Mouse (Mus musculus): ENCODE results near the gene Ranbp3. TPM values are rescaled to one million over a fixed set of nuclear protein-coding genes. Genes with fewer than 3 reads are reported as not detected.

The Ranbp3 gene
- total and polyA plus RNA-seq, 3 experiments = 54.7 to 142 (median 70.5) TPM

DNA sequence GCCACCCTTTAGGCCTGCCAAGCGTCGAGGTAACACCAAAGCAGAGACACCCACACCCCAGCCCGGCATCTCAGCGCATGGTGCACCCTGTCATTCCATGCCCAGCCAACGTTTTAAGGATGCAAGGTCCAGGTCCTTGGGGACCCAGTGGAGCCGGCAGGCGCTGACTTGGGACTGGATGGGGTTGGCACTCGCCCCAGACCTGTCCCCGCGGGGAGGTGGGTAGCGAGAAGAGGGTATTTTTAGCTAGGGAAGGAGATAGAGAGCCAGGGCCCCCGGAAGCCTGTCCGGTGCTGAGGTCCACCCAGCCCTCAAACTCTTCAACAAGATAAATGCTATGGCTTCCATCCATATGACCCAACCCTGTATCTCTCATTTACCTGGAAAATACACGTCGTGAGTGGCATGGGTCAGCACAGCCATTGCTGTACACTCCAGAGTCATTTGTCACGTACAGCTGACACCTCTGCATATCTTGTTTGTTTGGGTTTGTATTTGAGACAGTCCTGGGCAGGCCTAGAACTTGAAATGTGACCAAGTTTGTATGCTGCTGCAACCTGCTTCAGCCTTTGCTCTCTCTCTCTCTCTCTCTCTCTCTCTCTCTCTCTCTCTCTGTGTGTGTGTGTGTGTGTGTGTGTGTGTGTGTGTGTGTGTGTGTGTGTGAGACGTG, 67.2 kb downstream of the Ranbp3 start:
- DNase-seq (ENCODE audit: low spot score) (no peak), ATAC-seq (ENCODE audit: extremely low read depth, insufficient number of reproducible peaks, low FRiP score, poor library complexity, severe bottlenecking) (no peak)
- Histone ChIP-seq H3K36me3 (replicated peaks) (no peaks in the 10 kb centered on the region), H3K9me3 (replicated peaks) (peaks cover 3% of the 10 kb centered on the region), H3K27me3 (ENCODE audit: insufficient read depth, low read length) (peaks cover 72% of the 10 kb centered on the region), H3K4me3 (ENCODE audit: low read depth, low read length) (no peak overlapping the region), H3K4me1 (ENCODE audit: insufficient read depth, low read depth, low read length) (peaks cover 7% of the 10 kb centered on the region; the same call in 1 of the 2 replicates)
- TF ChIP-seq GATA1 (IDR thresholded peaks at IDR 0.05; ENCODE audit: borderline replicate concordance, low read length) (no peak), CTCF (IDR thresholded peaks at IDR 0.05; ENCODE audit: low read depth, low read length) (no peak), POLR2AphosphoS5 (IDR thresholded peaks at IDR 0.05; ENCODE audit: insufficient replicate concordance, low read depth, low read length) (no peak), TAL1 (conservative IDR thresholded peaks at IDR 0.05; ENCODE audit: low read depth, low read length) (no peak), GATA2 (IDR thresholded peaks at IDR 0.05; ENCODE audit: borderline replicate concordance, low read depth, low read length) (no peak)

DNA sequence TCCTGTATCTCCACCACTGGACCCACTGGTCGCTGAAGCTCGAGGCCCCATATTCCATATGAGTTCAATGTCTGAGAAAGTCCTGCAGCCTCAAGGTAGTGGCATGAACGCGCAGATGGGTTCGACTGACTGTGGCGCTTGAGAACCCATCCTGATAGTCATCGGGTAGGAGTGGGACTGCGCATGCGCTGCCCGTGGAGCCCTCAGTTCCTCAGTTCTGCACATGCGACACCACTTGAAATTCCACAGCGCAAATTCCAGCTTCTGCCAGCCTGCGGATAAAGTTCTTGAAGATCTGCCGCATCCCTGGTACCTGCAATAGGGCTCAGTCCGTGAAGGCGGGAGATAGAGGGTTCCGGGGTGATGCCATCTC, 67.7 kb downstream of the Ranbp3 start:
- no peak overlapping the region for H3K4me3 ChIP-seq (ENCODE audit: low read depth, low read length)
- ATAC-seq (ENCODE audit: extremely low read depth, insufficient number of reproducible peaks, low FRiP score, poor library complexity, severe bottlenecking) (no peak), DNase-seq (ENCODE audit: low spot score) (no peak)
- peaks cover 71% of the 10 kb centered on the region for H3K27me3 ChIP-seq (ENCODE audit: insufficient read depth, low read length)
- no peak for TF ChIP-seq TAL1 (conservative IDR thresholded peaks at IDR 0.05; ENCODE audit: low read depth, low read length)
- no peak for TF ChIP-seq GATA1 (IDR thresholded peaks at IDR 0.05; ENCODE audit: borderline replicate concordance, low read length)
- no peak for TF ChIP-seq POLR2AphosphoS5 (IDR thresholded peaks at IDR 0.05; ENCODE audit: insufficient replicate concordance, low read depth, low read length)
- no peak for TF ChIP-seq CTCF (IDR thresholded peaks at IDR 0.05; ENCODE audit: low read depth, low read length)
- no peak for TF ChIP-seq GATA2 (IDR thresholded peaks at IDR 0.05; ENCODE audit: borderline replicate concordance, low read depth, low read length)
- peaks cover 7% of the 10 kb centered on the region; the same call in 1 of the 2 replicates for H3K4me1 ChIP-seq (ENCODE audit: insufficient read depth, low read depth, low read length)
- H3K36me3 ChIP-seq (replicated peaks) = no peaks in the 10 kb centered on the region
- peaks cover 3% of the 10 kb centered on the region for H3K9me3 ChIP-seq (replicated peaks)

DNA sequence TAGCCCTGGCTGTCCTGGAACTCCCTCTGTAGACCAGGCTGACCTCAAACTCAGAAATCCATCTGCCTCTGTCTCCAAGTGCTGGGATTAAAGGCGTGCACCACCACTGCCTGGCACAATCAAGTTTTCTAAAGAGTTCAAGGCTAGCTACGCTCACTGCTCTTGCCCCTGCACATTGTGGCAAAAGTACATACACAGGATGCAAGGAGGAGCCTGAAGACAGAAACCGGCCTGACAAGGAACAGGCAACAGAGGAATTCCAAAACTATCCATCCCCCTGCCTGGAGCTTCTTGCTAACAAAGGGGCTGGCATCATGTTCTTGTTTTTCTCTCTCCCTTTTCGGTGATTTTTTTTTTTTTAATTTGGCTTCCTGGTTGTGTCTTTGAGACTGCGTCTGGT, 71.1 kb downstream of the Ranbp3 start:
- Histone ChIP-seq H3K27me3 (ENCODE audit: insufficient read depth, low read length) (peaks cover 70% of the 10 kb centered on the region), H3K36me3 (replicated peaks) (no peaks in the 10 kb centered on the region), H3K9me3 (replicated peaks) (no peaks in the 10 kb centered on the region), H3K4me1 (ENCODE audit: insufficient read depth, low read depth, low read length) (peaks cover 10% of the 10 kb centered on the region; the same call in 1 of the 2 replicates), H3K4me3 (ENCODE audit: low read depth, low read length) (no peak overlapping the region)
- no peak for ATAC-seq (ENCODE audit: extremely low read depth, insufficient number of reproducible peaks, low FRiP score, poor library complexity, severe bottlenecking)
- TF ChIP-seq POLR2AphosphoS5 (IDR thresholded peaks at IDR 0.05; ENCODE audit: insufficient replicate concordance, low read depth, low read length) (no peak), TAL1 (conservative IDR thresholded peaks at IDR 0.05; ENCODE audit: low read depth, low read length) (no peak), GATA2 (IDR thresholded peaks at IDR 0.05; ENCODE audit: borderline replicate concordance, low read depth, low read length) (no peak), GATA1 (IDR thresholded peaks at IDR 0.05; ENCODE audit: borderline replicate concordance, low read length) (no peak), CTCF (IDR thresholded peaks at IDR 0.05; ENCODE audit: low read depth, low read length) (no peak)
- DNase-seq (ENCODE audit: low spot score) = no peak

DNA sequence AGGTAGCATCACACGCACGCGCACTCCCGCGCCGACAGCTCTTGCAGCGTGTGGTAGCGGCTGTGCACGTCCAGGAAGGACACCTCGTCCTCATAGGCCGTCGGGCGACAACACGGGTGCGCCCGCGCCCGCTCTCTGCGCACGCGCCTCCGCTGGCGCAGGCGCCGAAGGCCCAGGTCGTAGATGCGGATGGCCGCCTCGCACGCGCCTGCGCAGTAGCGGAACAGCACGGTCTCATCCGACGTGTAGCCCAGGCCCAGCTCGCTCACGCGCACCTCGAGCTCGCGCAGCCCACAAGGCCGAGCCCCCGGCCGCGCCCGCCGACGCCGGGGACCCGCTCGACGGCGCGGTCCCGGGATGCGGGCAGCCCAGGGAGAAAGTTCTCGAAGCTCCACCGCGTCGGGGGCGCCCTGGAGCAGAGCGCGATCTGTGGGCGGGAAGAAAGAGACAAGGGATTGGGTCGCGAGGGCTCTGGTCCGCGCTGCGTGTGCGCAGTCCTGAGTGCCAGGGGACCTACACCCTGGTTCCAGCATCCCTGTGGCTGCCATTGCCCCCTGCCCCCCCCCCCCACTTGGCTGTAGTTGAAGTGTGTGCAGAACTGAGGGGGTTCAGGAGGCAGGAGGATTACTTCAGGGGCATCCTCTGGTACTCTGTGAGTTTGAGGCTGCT, 78.4 kb downstream of the Ranbp3 start:
- 0 out of 2 replicates have a peak, but pooled peaks cover 5% of the 10 kb centered on the region for H3K4me1 ChIP-seq (ENCODE audit: insufficient read depth, low read depth, low read length)
- H3K4me3 ChIP-seq (ENCODE audit: low read depth, low read length) = no peak overlapping the region; the same call in 1 of the 2 replicates
- TF ChIP-seq GATA2 (IDR thresholded peaks at IDR 0.05; ENCODE audit: borderline replicate concordance, low read depth, low read length) = no peak
- TF ChIP-seq CTCF (IDR thresholded peaks at IDR 0.05; ENCODE audit: low read depth, low read length) = no peak
- TF ChIP-seq POLR2AphosphoS5 (IDR thresholded peaks at IDR 0.05; ENCODE audit: insufficient replicate concordance, low read depth, low read length) = no peak
- no peak for TF ChIP-seq GATA1 (IDR thresholded peaks at IDR 0.05; ENCODE audit: borderline replicate concordance, low read length)
- no peak for TF ChIP-seq TAL1 (conservative IDR thresholded peaks at IDR 0.05; ENCODE audit: low read depth, low read length)
- no peaks in the 10 kb centered on the region for H3K36me3 ChIP-seq (replicated peaks)
- H3K27me3 ChIP-seq (ENCODE audit: insufficient read depth, low read length) = peaks cover 75% of the 10 kb centered on the region
- ATAC-seq (ENCODE audit: extremely low read depth, insufficient number of reproducible peaks, low FRiP score, poor library complexity, severe bottlenecking) (no peak), DNase-seq (ENCODE audit: low spot score) (no peak)
- H3K9me3 ChIP-seq (replicated peaks) = peaks cover 23% of the 10 kb centered on the region

DNA sequence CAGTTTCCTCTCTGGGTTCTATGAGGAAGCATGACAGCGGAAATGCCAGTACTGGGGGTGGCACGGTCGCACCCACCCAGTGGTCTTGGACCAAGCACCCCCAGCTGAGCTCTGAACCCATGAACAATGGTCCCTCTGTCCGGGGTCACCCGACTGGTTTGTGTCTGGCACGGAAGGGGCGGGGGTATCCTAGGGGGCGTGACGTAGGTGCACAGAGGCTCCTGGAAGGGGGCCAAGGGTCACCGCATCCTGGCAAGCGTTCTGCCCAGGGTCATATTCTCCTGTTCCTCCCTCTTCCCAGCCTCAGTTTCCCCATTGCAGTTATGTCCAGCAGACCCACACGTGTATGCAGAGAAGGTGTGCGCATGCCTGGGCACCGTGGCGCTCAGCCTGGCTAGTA, 80.4 kb downstream of the Ranbp3 start:
- no peaks in the 10 kb centered on the region for H3K36me3 ChIP-seq (replicated peaks)
- DNase-seq (ENCODE audit: low spot score) = no peak
- no peak for TF ChIP-seq POLR2AphosphoS5 (IDR thresholded peaks at IDR 0.05; ENCODE audit: insufficient replicate concordance, low read depth, low read length)
- TF ChIP-seq GATA1 (IDR thresholded peaks at IDR 0.05; ENCODE audit: borderline replicate concordance, low read length) = no peak
- no peak for TF ChIP-seq CTCF (IDR thresholded peaks at IDR 0.05; ENCODE audit: low read depth, low read length)
- TF ChIP-seq GATA2 (IDR thresholded peaks at IDR 0.05; ENCODE audit: borderline replicate concordance, low read depth, low read length) = no peak
- TF ChIP-seq TAL1 (conservative IDR thresholded peaks at IDR 0.05; ENCODE audit: low read depth, low read length) = no peak
- peaks cover 41% of the 10 kb centered on the region for H3K9me3 ChIP-seq (replicated peaks)
- no peak overlapping the region for H3K4me3 ChIP-seq (ENCODE audit: low read depth, low read length)
- no peaks in the 10 kb centered on the region for H3K4me1 ChIP-seq (ENCODE audit: insufficient read depth, low read depth, low read length)
- H3K27me3 ChIP-seq (ENCODE audit: insufficient read depth, low read length) = peaks cover 62% of the 10 kb centered on the region
- no peak for ATAC-seq (ENCODE audit: extremely low read depth, insufficient number of reproducible peaks, low FRiP score, poor library complexity, severe bottlenecking)

Measured in G1E (cell line).